8 mouse cellular contexts compared by ENCODE assay signal in genomic region chr7:98309219-98310030, GRCm38 (mm10). TPM values are rescaled to one million over a fixed set of nuclear protein-coding genes. Genes with fewer than 3 reads are reported as not detected.
A peak's percentile ranks its signal among the peaks of the same experiment; 100 is the strongest.
DNase-seq lines count a peak whose midpoint lies in the region; ATAC-seq and TF ChIP-seq lines count a peak whose summit lies in the region.

No protein-coding gene starts in this region.

- peak overlapping the region; percentile 54 for H3K9ac ChIP-seq in embryonic facial prominence, embryonic 15.5 days
- peak overlapping the region; percentile 80 for H3K9ac ChIP-seq in kidney, embryonic 15.5 days

- no peaks in the 10 kb centered on the region for H3K36me3 ChIP-seq in embryonic facial prominence, embryonic 15.5 days
- H3K36me3 ChIP-seq in heart, embryonic 10.5 days: no peaks in the 10 kb centered on the region
- no peaks in the 10 kb centered on the region for H3K36me3 ChIP-seq in kidney, embryonic 15.5 days

- under 1% methylated on average over 53 of the region's 53 CpGs for WGBS in bone marrow, adult 2 months
- WGBS in embryonic facial prominence, embryonic 15.5 days: under 1% methylated on average over 53 of the region's 53 CpGs
- under 1% methylated on average over 53 of the region's 53 CpGs for WGBS in heart, embryonic 10.5 days
- under 1% methylated on average over 53 of the region's 53 CpGs for WGBS in kidney, embryonic 15.5 days

- no peaks in the 10 kb centered on the region for H3K27me3 ChIP-seq in embryonic facial prominence, embryonic 15.5 days
- no peaks in the 10 kb centered on the region for H3K27me3 ChIP-seq in heart, embryonic 10.5 days (ENCODE audit: insufficient read depth, poor library complexity, severe bottlenecking)
- 0 out of 2 replicates have a peak, but pooled peaks cover 3% of the 10 kb centered on the region for H3K27me3 ChIP-seq in kidney, embryonic 15.5 days

- H3K4me1 ChIP-seq in bone marrow, adult 2 months (ENCODE audit: control insufficient read depth, insufficient read depth, low read length): no peaks in the 10 kb centered on the region; the same call in 1 of the 2 replicates
- peaks cover 9% of the 10 kb centered on the region for H3K4me1 ChIP-seq in embryonic facial prominence, embryonic 15.5 days
- peaks cover 10% of the 10 kb centered on the region for H3K4me1 ChIP-seq in heart, embryonic 10.5 days
- peaks cover 13% of the 10 kb centered on the region for H3K4me1 ChIP-seq in kidney, embryonic 15.5 days

- TF ChIP-seq CTCF in bone marrow, adult 2 months (IDR thresholded peaks at IDR 0.05; ENCODE audit: control insufficient read depth, insufficient read depth, low read length): 0 out of 2 replicates have a peak, but pooled peaks have one; percentile 4

- no peaks in the 10 kb centered on the region for H3K9me3 ChIP-seq in embryonic facial prominence, embryonic 15.5 days (replicated peaks)
- no peaks in the 10 kb centered on the region for H3K9me3 ChIP-seq in heart, embryonic 10.5 days
- no peaks in the 10 kb centered on the region for H3K9me3 ChIP-seq in kidney, embryonic 15.5 days (replicated peaks)

- H3K4me2 ChIP-seq in embryonic facial prominence, embryonic 15.5 days (replicated peaks): peak overlapping the region; percentile 75
- H3K4me2 ChIP-seq in kidney, embryonic 15.5 days: peak overlapping the region; percentile 73

- H3K4me3 ChIP-seq in bone marrow, adult 2 months (replicated peaks; ENCODE audit: control insufficient read depth, low read depth, low read length): peak overlapping the region; percentile 95
- H3K4me3 ChIP-seq in embryonic facial prominence, embryonic 15.5 days (replicated peaks): peak overlapping the region; percentile 87
- H3K4me3 ChIP-seq in heart, embryonic 10.5 days: peak overlapping the region; percentile 88
- peak overlapping the region; percentile 80 for H3K4me3 ChIP-seq in kidney, embryonic 15.5 days (replicated peaks)

- H3K27ac ChIP-seq in bone marrow, adult 2 months (ENCODE audit: control insufficient read depth, insufficient read depth, low read depth, low read length, poor library complexity): peak overlapping the region; percentile 70
- peak overlapping the region; percentile 70 for H3K27ac ChIP-seq in embryonic facial prominence, embryonic 15.5 days (replicated peaks)
- peak overlapping the region; percentile 94 for H3K27ac ChIP-seq in heart, embryonic 10.5 days
- H3K27ac ChIP-seq in kidney, embryonic 15.5 days: peak overlapping the region; percentile 77

- ATAC-seq in embryonic facial prominence, embryonic 15.5 days (ENCODE audit: insufficient number of reproducible peaks, low FRiP score, low TSS enrichment, low read depth): peak; percentile 98
- peak; percentile 99 for ATAC-seq in kidney, embryonic 15.5 days (replicated peaks; ENCODE audit: low FRiP score)
- peak; percentile 99 for ATAC-seq in monocyte, adult 5-6 weeks (replicated peaks; ENCODE audit: insufficient number of reproducible peaks, low FRiP score, low TSS enrichment, poor library complexity, severe bottlenecking)

- TF ChIP-seq POLR2A in bone marrow, adult 2 months (IDR thresholded peaks at IDR 0.05; ENCODE audit: borderline replicate concordance, control insufficient read depth, low read depth, low read length): peak; percentile 99

- DNase-seq in 416B (ENCODE audit: low read depth) (peak; percentile 93), liver (peak; percentile 100)
- DNase-seq in heart, embryonic 10.5 days (ENCODE audit: low spot score): peak; percentile 98
- DNase-seq in spleen, postnatal 4 days (ENCODE audit: low spot score in 2 of 2): peak; percentile 98 to 99

RNA-seq across cellular contexts. Expression of gene Acer3, which starts 11.6 kb away (rescaled TPM):
- 11.7 and 12.9 TPM in 2 replicates for polyA plus RNA-seq in bone marrow, adult 2 months (2011; ENCODE audit: insufficient read depth, insufficient read length, low replicate concordance, missing spikeins)
- 43.5 and 43.9 TPM in 2 replicates for polyA plus RNA-seq in embryonic facial prominence, embryonic 15.5 days (2015; fragmentation: Nextera tagmentation; extraction: Ambion mirVana)
- polyA plus RNA-seq in heart, embryonic 10.5 days (2016; fragmentation: Nextera tagmentation; extraction: Ambion mirVana): 25.7 and 32.7 TPM in 2 replicates
- polyA plus RNA-seq in kidney, embryonic 15.5 days (2015; fragmentation: Nextera tagmentation; extraction: Ambion mirVana): 24.0 and 29.6 TPM in 2 replicates
- 111 to 164 TPM (median 121 TPM) in 3 replicates for total RNA-seq in monocyte, adult 5-6 weeks (2017)

RNA-seq across cellular contexts. Expression of gene Tsku, which starts 51.7 kb away (rescaled TPM):
- polyA plus RNA-seq in bone marrow, adult 2 months (2011; ENCODE audit: insufficient read depth, insufficient read length, low replicate concordance, missing spikeins): 2.0 and 3.2 TPM in 2 replicates
- 17.0 and 20.7 TPM in 2 replicates for polyA plus RNA-seq in embryonic facial prominence, embryonic 15.5 days (2015; fragmentation: Nextera tagmentation; extraction: Ambion mirVana)
- 5.6 and 5.7 TPM in 2 replicates for polyA plus RNA-seq in heart, embryonic 10.5 days (2016; fragmentation: Nextera tagmentation; extraction: Ambion mirVana)
- polyA plus RNA-seq in kidney, embryonic 15.5 days (2015; fragmentation: Nextera tagmentation; extraction: Ambion mirVana): 8.7 and 10.0 TPM in 2 replicates
- not detected in 3 replicates for total RNA-seq in monocyte, adult 5-6 weeks (2017)

Comparison
In these comparisons a context has a peak if more than half of its experiments do, and no peak if none do; other contexts are left out.
1. Peak in every context shown above with its lines: DNase-seq, ATAC-seq, H3K4me3 ChIP-seq and H3K27ac ChIP-seq.